Mouse (Mus musculus) kidney, embryonic 14.5 days (tissue): Measurements from ENCODE around the gene Adap2. TPM values are rescaled to one million over a fixed set of nuclear protein-coding genes. Genes with fewer than 3 reads are reported as not detected.
A peak's percentile ranks its signal among the peaks of the same experiment; 100 is the strongest.
"Not testable (repeated sequence)": the region's sequence is repeated elsewhere in the genome, so short reads cannot be mapped to it uniquely, and the experiment has no call there.

ENCODE experiments used
- ATAC-seq: fragments of 200-750 bp; cut with Nextera tagmentation; 2 replicates; pipeline ENCODE4 v1.8.0; 2017; ENCODE audit warnings: moderate number of reproducible peaks, mild to moderate bottlenecking, moderate TSS enrichment, moderate library complexity; ENCODE audit not compliant: low FRiP score, low TSS enrichment
- H3K27ac ChIP-seq: fragments of 300-500 bp; sonication (generic); 2 replicates; pipeline ENCODE4 v1.5.1; 2014; ENCODE audit warnings: low read depth, mild to moderate bottlenecking, low read length, moderate library complexity, mixed read lengths
- H3K27me3 ChIP-seq: fragments of 300-500 bp; sonication (generic); 2 replicates; pipeline ENCODE4 v1.6.1; 2014; ENCODE audit warnings: mild to moderate bottlenecking, low read length; ENCODE audit not compliant: control insufficient read depth, insufficient read depth
- H3K36me3 ChIP-seq: fragments of 300-500 bp; sonication (generic); 2 replicates; pipeline ENCODE4 v1.6.1; 2014; ENCODE audit warnings: low read length, mixed read lengths; ENCODE audit not compliant: control insufficient read depth, insufficient read depth
- H3K4me1 ChIP-seq: fragments of 300-500 bp; sonication (generic); 2 replicates; pipeline ENCODE4 v1.6.1; 2014; ENCODE audit warnings: low read length, mixed read lengths; ENCODE audit not compliant: control insufficient read depth, insufficient read depth
- H3K4me2 ChIP-seq: fragments of 300-500 bp; sonication (generic); replicated peaks from 2 replicates; pipeline ENCODE4 v1.6.1; 2014; ENCODE audit warnings: low read depth, mild to moderate bottlenecking, low read length
- H3K4me3 ChIP-seq: fragments of 300-500 bp; sonication (generic); 2 replicates; pipeline ENCODE4 v1.5.1; 2014; ENCODE audit warnings: mild to moderate bottlenecking, low read length
- H3K9ac ChIP-seq: fragments of 300-500 bp; sonication (generic); 2 replicates; pipeline ENCODE4 v1.6.1; 2014; ENCODE audit warnings: low read depth, mild to moderate bottlenecking, low read length, moderate library complexity
- H3K9me3 ChIP-seq: fragments of 300-500 bp; sonication (generic); 2 replicates; pipeline ENCODE4 v1.6.1; 2016; ENCODE audit warnings: low read length; ENCODE audit not compliant: control insufficient read depth
- WGBS: fragments of 180-500 bp; shearing (Covaris S2); extraction: QIAGEN DNeasy Blood & Tissue Kit; methylation state at CpG from one replicate; pipeline ENCODE4 v1.1.7; 2014; 5-methylcytosine and 5-hydroxymethylcytosine counted together
- polyA plus RNA-seq: library from polyadenylated mRNA; unstranded; fragments of >200 nt; fragmentation: Nextera tagmentation; extraction: Ambion mirVana; gene quantifications from 2 replicates; pipeline ENCODE4 v1.2.1, GENCODE M21; 2014

Gene Adap2
- polyA plus RNA-seq, 1 experiment from 2014 or later, result 2.1 TPM

- Histone ChIP-seq H3K36me3 (peaks cover 27% of the 10 kb centered on the region), H3K9me3 (no peaks in the 10 kb centered on the region), H3K9ac (peak within 1 kb of the TSS; percentile 90), H3K4me1 (peaks cover 11% of the 10 kb centered on the region; the same call in 1 of the 2 replicates), H3K4me2 (peak within 1 kb of the TSS; percentile 55), H3K4me3 (peak within 1 kb of the TSS; percentile 91), H3K27me3 (no peaks in the 10 kb centered on the region), H3K27ac (peak within 1 kb of the TSS; percentile 89)
- WGBS, result under 1% methylated on average over 40 of the region's 40 CpGs
- ATAC-seq, result peak; percentile 91
Observed at GRCm38 (mm10) chr11:80141825-80142521, 11.9 kb upstream of the Adap2 start, which contains the start of gene Tefm. Gene Tefm, minus strand, starts transcription at chr11:80142175.

DNA sequence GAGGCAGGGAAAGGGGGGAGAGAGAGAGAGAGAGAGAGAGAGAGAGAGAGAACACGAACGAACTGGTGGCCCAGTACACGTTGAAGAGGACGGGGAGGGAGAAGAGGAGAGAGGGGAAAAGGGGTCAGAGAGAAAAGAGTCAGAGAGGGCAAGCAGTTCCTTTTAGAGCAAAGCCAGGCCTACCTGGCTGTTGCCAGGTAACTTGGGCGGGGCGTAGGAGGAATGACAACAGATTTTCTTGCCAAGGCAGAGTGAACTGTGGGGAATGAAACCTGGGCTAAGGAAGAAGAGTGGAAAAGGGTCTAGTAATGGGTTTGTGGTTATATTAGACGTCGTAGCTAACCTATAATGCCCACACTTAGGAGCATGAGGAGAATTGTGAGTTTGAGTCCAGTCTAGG, 11.0 kb upstream of the Adap2 start:
- no peak for ATAC-seq
- Histone ChIP-seq H3K27me3 (no peaks in the 10 kb centered on the region), H3K4me1 (peaks cover 11% of the 10 kb centered on the region; the same call in 1 of the 2 replicates), H3K27ac (no peak overlapping the region), H3K4me2 (peak overlapping the region; percentile 55), H3K9ac (no peak overlapping the region), H3K36me3 (peaks cover 19% of the 10 kb centered on the region), H3K4me3 (peak overlapping the region; percentile 91; the same call in 1 of the 2 replicates), H3K9me3 (no peaks in the 10 kb centered on the region)
- WGBS, result 46% methylated on average over 8 of the region's 8 CpGs

GRCm38 (mm10) chr11:80145787-80146275, 8.1 kb upstream of the Adap2 start:
- Histone ChIP-seq H3K9me3 (no peaks in the 10 kb centered on the region), H3K9ac (0 out of 2 replicates have a peak overlapping the region, but pooled peaks have one; percentile 12), H3K4me2 (no peak overlapping the region), H3K4me1 (peaks cover 9% of the 10 kb centered on the region; the same call in 1 of the 2 replicates), H3K27ac (0 out of 2 replicates have a peak overlapping the region, but pooled peaks have one; percentile 55), H3K27me3 (no peaks in the 10 kb centered on the region), H3K36me3 (no peaks in the 10 kb centered on the region), H3K4me3 (no peak overlapping the region)
- WGBS, result 31% methylated on average over 10 of the region's 10 CpGs
- ATAC-seq, result no peak

- Histone ChIP-seq H3K9me3 (no peaks in the 10 kb centered on the region), H3K36me3 (no peaks in the 10 kb centered on the region), H3K4me2 (no peak overlapping the region), H3K27me3 (no peaks in the 10 kb centered on the region), H3K9ac (no peak overlapping the region), H3K27ac (no peak overlapping the region), H3K4me3 (no peak overlapping the region), H3K4me1 (0 out of 2 replicates have a peak, but pooled peaks cover 9% of the 10 kb centered on the region)
- 80% methylated on average over 6 of the region's 6 CpGs for WGBS
- no peak for ATAC-seq
Observed at GRCm38 (mm10) chr11:80147748-80148147, 6.2 kb upstream of the Adap2 start.

- no peak for ATAC-seq
- Histone ChIP-seq H3K4me3 (no peak overlapping the region), H3K9ac (no peak overlapping the region), H3K36me3 (no peaks in the 10 kb centered on the region), H3K27me3 (no peaks in the 10 kb centered on the region), H3K27ac (no peak overlapping the region), H3K9me3 (no peaks in the 10 kb centered on the region), H3K4me1 (0 out of 2 replicates have a peak, but pooled peaks cover 4% of the 10 kb centered on the region), H3K4me2 (no peak overlapping the region)
- WGBS, result 77% methylated on average over 1 of the region's 1 CpGs
Observed at GRCm38 (mm10) chr11:80148313-80148712, 5.6 kb upstream of the Adap2 start.

GRCm38 (mm10) chr11:80148974-80149373, 4.9 kb upstream of the Adap2 start:
- H3K4me1 ChIP-seq, H3K4me2 ChIP-seq, H3K9ac ChIP-seq, H3K9me3 ChIP-seq, H3K27me3 ChIP-seq, H3K36me3 ChIP-seq, H3K27ac ChIP-seq, H3K4me3 ChIP-seq, ATAC-seq: not testable (repeated sequence)
- 67% methylated on average over 1 of the region's 4 CpGs for WGBS

GRCm38 (mm10) chr11:80149412-80150023, 4.4 kb upstream of the Adap2 start:
- H3K9ac ChIP-seq, result no peak overlapping the region
- 71% methylated on average over 8 of the region's 8 CpGs for WGBS
- no peak for ATAC-seq
- H3K9me3 ChIP-seq, result no peaks in the 10 kb centered on the region
- no peak overlapping the region for H3K4me2 ChIP-seq
- 0 out of 2 replicates have a peak, but pooled peaks cover 7% of the 10 kb centered on the region for H3K4me1 ChIP-seq
- H3K36me3 ChIP-seq, result no peaks in the 10 kb centered on the region
- H3K4me3 ChIP-seq, result no peak overlapping the region
- H3K27me3 ChIP-seq, result peaks cover 8% of the 10 kb centered on the region
- H3K27ac ChIP-seq, result no peak overlapping the region

GRCm38 (mm10) chr11:80150566-80150965, 3.3 kb upstream of the Adap2 start:
- H3K4me3 ChIP-seq, result no peak overlapping the region
- H3K9me3 ChIP-seq, result no peaks in the 10 kb centered on the region
- 0 out of 2 replicates have a peak, but pooled peaks cover 7% of the 10 kb centered on the region for H3K4me1 ChIP-seq
- ATAC-seq, result no peak
- no peak overlapping the region for H3K27ac ChIP-seq
- H3K9ac ChIP-seq, result no peak overlapping the region
- H3K27me3 ChIP-seq, result peaks cover 17% of the 10 kb centered on the region
- H3K4me2 ChIP-seq, result no peak overlapping the region
- 81% methylated on average over 5 of the region's 5 CpGs for WGBS
- no peaks in the 10 kb centered on the region for H3K36me3 ChIP-seq

DNA sequence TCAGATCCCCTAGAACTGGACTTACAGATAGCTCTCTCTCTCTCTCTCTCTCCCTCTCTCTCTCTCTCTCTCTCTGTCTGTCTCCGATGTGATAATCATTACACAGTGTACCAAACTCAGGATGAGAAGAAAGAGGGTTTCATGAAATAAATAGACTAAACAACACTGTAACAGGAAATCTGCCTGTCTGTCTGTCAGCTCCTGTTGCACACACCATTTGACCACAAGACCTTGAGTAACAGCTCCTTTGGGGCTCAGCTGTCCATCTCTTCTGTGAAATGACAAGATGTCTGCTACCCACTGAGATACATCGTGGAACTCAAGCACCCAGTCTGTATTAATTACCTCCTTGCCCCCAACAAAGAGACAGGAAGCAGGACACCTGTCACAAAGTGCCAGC, 2.4 kb upstream of the Adap2 start:
- no peak for ATAC-seq

More for the DNA sequence above, 2.4 kb upstream of the Adap2 start:
- Histone ChIP-seq H3K36me3 (no peaks in the 10 kb centered on the region), H3K4me1 (0 out of 2 replicates have a peak, but pooled peaks cover 3% of the 10 kb centered on the region), H3K4me2 (no peak overlapping the region), H3K27me3 (peaks cover 19% of the 10 kb centered on the region), H3K9ac (no peak overlapping the region), H3K9me3 (no peaks in the 10 kb centered on the region), H3K27ac (no peak overlapping the region), H3K4me3 (no peak overlapping the region)
- 54% methylated on average over 2 of the region's 2 CpGs for WGBS
